Mouse (Mus musculus) C2C12 (cell line): ENCODE measurements around the gene Pop5.

ENCODE experiments used
- CEBPB ChIP-seq: IDR thresholded peaks from one replicate; pipeline ENCODE4 v1.6.1; 2011; ENCODE audit warnings: low read depth, mild to moderate bottlenecking, control low read depth, moderate library complexity
- CTCF ChIP-seq: IDR thresholded peaks from one replicate; pipeline ENCODE4 v1.5.1; 2011; ENCODE audit not compliant: control insufficient read depth, insufficient read depth, insufficient read length
- MAX ChIP-seq: IDR thresholded peaks from one replicate; pipeline ENCODE4 v1.6.1; 2011; ENCODE audit warnings: mild to moderate bottlenecking, control low read depth
- USF1 ChIP-seq: IDR thresholded peaks from one replicate; pipeline ENCODE4 v1.6.1; 2011; ENCODE audit warnings: low read depth, mild to moderate bottlenecking, control low read depth, moderate library complexity

GRCm38 (mm10) chr5:115240191-115240590 lies 4.6 kb downstream of the Pop5 start:
- TF ChIP-seq CTCF, result no peak
- TF ChIP-seq MAX, result no peak
- TF ChIP-seq USF1, result no peak
- TF ChIP-seq CEBPB, result no peak
